Mouse (Mus musculus) kidney, adult 10 weeks (tissue): ENCODE results near the gene Gm10273. TPM values are rescaled to one million over a fixed set of nuclear protein-coding genes. Genes with fewer than 3 reads are reported as not detected.

Experiments
- polyA plus RNA-seq: library from polyadenylated mRNA; stranded (reverse); fragments of 350-450 nt; fragmentation: Illumina TruSeq; extraction: RNeasy Lipid Tissue Mini Kit (QIAGEN cat#74804); gene quantifications from one replicate; pipeline ENCODE4 v1.2.3, GENCODE M21; 2014; ENCODE audit warnings: low read depth, low replicate concordance

Gene Gm10273
- 19.5 TPM for polyA plus RNA-seq

GRCm38 (mm10) chr10:59395461-59395860, at the start of gene Gm10273:
Gene Gm10273, plus strand, starts transcription at chr10:59395632.

GRCm38 (mm10) chr10:59402899-59403792, 7.7 kb downstream of the Gm10273 start, which contains the start of gene Pla2g12b:
Gene Pla2g12b, plus strand, starts transcription at chr10:59403660.

GRCm38 (mm10) chr10:59441735-59442134, 46.3 kb downstream of the Gm10273 start, which contains the start of gene Oit3:
Gene Oit3, minus strand, starts transcription at chr10:59441778.

Other genes with a start within 250 kb of the Gm10273 start
- 43.5 TPM for gene Sept10, start 173.8 kb upstream of the Gm10273 start, polyA plus RNA-seq
- 29.9 TPM for gene Sowahc, start 173.7 kb upstream of the Gm10273 start, polyA plus RNA-seq
- 55.5 TPM for gene P4ha1, start 72.3 kb upstream of the Gm10273 start, polyA plus RNA-seq
- gene Pla2g12b, start 8.0 kb downstream of the Gm10273 start, polyA plus RNA-seq, result not detected
- gene Oit3, start 46.1 kb downstream of the Gm10273 start, polyA plus RNA-seq, result not detected
- gene Gm10322, start 220.4 kb downstream of the Gm10273 start, polyA plus RNA-seq, result not detected
- gene Mcu, start 221.1 kb downstream of the Gm10273 start, polyA plus RNA-seq, result 15.6 TPM